Mouse (Mus musculus) erythroblast, embryonic 14.5 days (primary cell): ENCODE measurements at regions not wholly inside any gene's neighbourhood (a gene's known extent, or its start where the extent isn't known, plus 50 kb on each side); places are given as distances from the start of the nearest gene placed in this dataset.
"Not testable (repeated sequence)": the region's sequence is repeated elsewhere in the genome, so short reads cannot be mapped to it uniquely, and the experiment has no call there.

Source experiments
- GATA1 ChIP-seq: IDR thresholded peaks from 2 replicates; pipeline ENCODE4 v1.6.1; 2012; ENCODE audit warnings: low read length, inconsistent platforms, mixed read lengths
- TAL1 ChIP-seq: IDR thresholded peaks from 3 replicates; pipeline ENCODE4 v1.6.1; 2012; ENCODE audit warnings: low read length, inconsistent platforms, mixed read lengths

GRCm38 (mm10) chr7:60216358-60217273 is 76.6 kb upstream of the Snrpn start:
- TF ChIP-seq GATA1, TAL1: not testable (repeated sequence)
